Mouse (Mus musculus) subcutaneous adipose tissue, adult 2 months (tissue): ENCODE measurements around the gene Sos2. TPM values are rescaled to one million over a fixed set of nuclear protein-coding genes. Genes with fewer than 3 reads are reported as not detected.

Experiments used
- polyA plus RNA-seq: library from polyadenylated mRNA; depleted of rRNA; stranded (reverse); fragments of >200 nt; gene quantifications from 2 replicates; pipeline ENCODE4 v1.2.3, GENCODE M21; 2012; ENCODE audit warnings: low replicate concordance; rRNA removed

Gene Sos2
- polyA plus RNA-seq, result 23.2 and 23.8 TPM in 2 replicates

DNA sequence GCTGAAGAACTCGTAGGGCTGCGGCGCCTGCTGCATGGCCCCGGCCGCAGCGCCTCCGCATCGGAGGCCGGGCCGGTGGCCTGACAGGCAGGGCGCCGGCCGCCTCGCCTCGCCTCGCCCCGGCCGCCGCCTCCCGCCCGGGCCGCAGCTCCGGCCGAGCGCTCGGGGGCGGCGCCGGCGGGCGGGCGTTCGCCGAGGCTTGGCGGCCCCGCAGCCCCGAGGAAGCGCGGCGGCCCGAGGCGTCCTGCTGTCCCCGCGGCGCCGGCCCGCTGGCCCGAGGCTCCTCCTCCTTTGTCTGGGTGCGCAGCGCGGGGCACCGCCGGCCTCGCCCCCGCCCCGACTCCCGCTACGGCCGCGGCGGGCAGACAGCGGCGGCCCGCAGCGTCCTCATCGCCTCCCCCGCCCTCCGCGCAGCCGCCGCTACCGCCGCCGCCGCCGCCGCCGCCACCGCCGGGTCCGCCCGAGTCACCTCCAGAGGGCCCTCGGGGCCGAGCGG lies at the start of gene Sos2:
Sos2 (minus strand) TSS at position 287 of the 496 bp plus-strand sequence.

DNA sequence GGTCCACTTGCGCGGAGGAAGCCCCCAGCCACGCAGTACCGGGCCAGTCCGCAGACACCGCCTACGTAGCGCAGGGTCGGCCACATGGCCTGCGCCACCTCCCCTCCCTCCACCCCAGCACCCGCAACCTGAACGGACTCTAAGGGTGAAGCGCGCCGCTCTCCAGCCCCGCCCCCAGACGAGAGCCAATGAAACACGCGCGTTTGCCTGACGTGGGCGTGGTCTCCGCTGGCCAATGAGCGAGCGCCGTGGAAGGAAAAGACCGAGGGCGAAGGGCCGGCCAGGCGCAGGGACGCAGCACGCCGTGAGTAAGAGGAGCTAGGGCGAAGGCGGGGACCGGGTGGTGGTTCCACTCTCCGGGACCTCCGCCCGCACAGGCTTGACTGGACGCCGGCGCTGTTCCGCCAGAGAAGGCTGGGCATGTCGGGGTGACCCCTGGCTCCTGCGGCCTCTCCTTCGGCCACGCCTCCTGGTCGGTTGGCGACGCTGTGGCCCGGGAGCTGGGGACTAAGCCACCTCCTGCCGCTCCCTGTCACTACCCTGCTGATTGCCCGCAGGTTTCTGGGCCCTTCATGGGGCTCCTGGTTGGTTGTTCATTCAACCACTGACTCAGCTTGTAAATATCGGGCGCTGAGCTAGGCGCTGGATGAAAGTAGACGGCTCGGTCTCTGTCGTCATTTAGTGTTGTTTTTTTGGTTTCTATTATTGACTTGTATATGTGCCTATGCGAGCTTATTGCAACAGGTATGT lies 43.2 kb upstream of the Sos2 start, which contains the start of the genes L2hgdh and Atp5s:
L2hgdh (minus strand) TSS at position 163 of the 750 bp plus-strand sequence.
Atp5s (plus strand) TSS at position 240 of the 750 bp plus-strand sequence.

DNA sequence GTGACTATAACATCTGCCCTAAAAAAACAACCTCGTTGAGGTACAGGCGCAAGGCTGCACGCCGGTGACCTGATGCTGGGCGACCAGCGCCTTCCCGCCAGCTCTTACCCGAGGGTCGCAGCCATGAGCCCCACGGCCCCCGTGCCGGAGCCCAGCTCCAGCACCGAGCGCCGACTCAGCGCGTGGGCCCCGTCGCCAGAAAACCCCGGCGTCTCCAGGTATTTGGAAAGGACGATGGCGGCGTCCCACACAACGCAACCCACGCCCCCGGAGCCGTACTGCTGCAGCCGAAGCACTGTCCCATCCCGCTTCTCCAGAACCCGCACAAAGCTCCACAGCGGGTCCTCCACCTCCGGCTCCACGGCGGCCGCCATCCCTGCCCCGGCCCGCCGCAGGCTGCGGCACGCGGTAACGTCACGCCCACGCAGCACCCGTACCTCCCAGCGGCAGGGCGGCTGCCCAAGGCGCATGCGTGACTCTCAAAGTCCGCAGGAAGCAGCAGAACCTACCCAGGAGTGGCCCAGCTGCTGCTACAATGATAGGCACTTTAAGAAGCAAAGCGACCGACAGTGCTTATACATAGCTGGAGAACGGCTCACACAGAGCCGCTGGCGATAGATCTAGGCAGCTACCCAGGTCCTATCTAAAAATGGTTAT lies 98.9 kb downstream of the Sos2 start, which contains the start of gene Vcpkmt:
Vcpkmt (minus strand) TSS at position 416 of the 657 bp plus-strand sequence.

Other genes with a start within 250 kb of the Sos2 start
- 5.2 and 7.4 TPM in 2 replicates for gene Vcpkmt, start 98.8 kb downstream of the Sos2 start, polyA plus RNA-seq
- 5.3 and 8.1 TPM in 2 replicates for gene L2hgdh, start 43.0 kb upstream of the Sos2 start, polyA plus RNA-seq
- 11.6 and 13.8 TPM in 2 replicates for gene Atp5s, start 43.1 kb upstream of the Sos2 start, polyA plus RNA-seq
- 0.67 and 19.4 TPM in 2 replicates for gene Cdkl1, start 109.4 kb upstream of the Sos2 start, polyA plus RNA-seq
- gene Atl1, start 210.8 kb upstream of the Sos2 start, polyA plus RNA-seq, result 1.6 and 2.3 TPM in 2 replicates
- 6.4 and 17.3 TPM in 2 replicates for gene Map4k5, start 211.3 kb upstream of the Sos2 start, polyA plus RNA-seq